Mouse (Mus musculus): ENCODE measurements around the gene Slc16a9.
A peak's percentile ranks its signal among the peaks of the same experiment; 100 is the strongest.

Slc16a9 gene

DNA sequence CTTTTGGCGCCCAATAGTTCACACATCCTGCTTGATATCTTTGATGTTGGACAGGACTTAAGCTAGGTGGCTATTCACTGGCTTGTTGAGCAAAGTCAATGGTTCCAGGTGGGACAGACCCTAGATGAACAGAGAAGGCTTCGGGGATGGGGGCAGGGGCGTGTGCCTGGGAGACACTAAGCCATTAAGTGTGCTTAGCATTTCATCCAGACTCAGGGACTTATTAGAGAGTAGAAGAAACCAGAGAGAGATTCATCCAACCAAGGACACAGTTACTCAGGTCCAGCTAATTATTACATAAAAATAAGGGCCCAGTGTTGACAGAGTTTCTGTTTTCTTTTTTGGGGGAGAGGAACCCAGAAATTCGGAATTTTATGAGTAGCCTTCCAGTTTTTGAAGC lies 5.5 kb downstream of the Slc16a9 start:
- no peak for DNase-seq (ENCODE audit: extremely low spot score, low spot score)

DNA sequence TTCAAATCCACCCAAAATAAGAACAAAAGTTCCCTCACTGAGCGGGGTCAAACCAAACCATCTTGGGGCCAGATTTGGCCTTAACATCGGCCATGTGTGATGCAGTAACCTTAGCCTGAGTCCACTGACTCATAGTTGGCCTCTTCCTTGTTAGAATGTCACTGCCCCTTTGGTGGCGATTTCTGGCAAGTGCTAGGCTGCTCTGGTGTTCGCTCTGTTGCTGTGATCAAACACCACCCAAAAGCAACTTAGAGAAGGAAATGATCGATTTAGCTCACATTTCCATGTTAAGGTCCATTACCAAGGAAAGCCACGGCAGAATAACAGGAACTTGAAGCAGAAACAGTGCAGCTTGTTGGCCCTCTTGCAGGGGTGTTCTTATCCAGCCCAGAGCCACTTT lies 5.9 kb downstream of the Slc16a9 start:
- no peak for DNase-seq (ENCODE audit: extremely low spot score, low spot score)

GRCm38 (mm10) chr10:70254666-70255065 lies 9.8 kb downstream of the Slc16a9 start:
- DNase-seq (ENCODE audit: extremely low spot score, low spot score), result no peak

GRCm38 (mm10) chr10:70255601-70256210 lies 10.8 kb downstream of the Slc16a9 start:
- no peak for DNase-seq (ENCODE audit: extremely low spot score, low spot score)

DNA sequence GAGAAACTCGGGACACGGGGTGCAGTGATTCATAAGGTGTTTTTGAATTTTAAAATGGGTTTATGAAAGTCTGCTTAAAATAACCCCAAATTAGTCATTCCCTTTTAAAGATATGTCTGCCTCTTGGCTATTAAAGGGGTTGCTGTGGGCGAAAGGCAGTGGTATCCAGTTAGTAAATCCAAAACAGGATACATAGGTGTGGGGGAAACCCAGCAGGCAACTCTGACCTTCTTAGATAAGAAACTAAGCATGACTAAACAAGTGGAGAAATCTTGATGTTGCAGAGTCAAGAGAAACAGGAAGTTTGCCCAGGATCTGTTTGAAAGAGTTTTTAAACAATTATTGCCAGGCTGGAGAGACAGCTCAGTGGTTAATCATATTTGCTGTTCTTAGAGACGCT lies 12.1 kb downstream of the Slc16a9 start:
- no peak for DNase-seq (ENCODE audit: extremely low spot score, low spot score)

DNA sequence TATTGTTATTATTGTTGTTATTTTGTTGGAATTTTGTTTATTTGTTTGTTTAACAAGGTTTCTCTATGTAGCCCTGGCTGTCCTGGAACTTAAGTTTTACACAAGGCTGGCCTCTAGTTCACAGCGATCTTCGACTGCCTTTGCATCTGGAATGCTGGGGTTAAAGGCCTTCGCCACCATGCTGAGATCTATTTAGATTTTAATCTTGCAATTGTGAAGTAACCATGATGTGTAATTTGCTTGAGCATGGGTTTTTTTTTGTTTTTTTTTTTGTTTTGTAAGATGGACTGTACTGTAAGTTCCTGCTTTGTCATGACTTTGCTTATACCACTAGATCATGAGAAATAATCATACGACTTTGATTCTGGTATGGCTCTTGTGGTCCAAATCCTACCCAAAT lies 16.0 kb downstream of the Slc16a9 start:
- no peak for DNase-seq (ENCODE audit: extremely low spot score, low spot score)

DNA sequence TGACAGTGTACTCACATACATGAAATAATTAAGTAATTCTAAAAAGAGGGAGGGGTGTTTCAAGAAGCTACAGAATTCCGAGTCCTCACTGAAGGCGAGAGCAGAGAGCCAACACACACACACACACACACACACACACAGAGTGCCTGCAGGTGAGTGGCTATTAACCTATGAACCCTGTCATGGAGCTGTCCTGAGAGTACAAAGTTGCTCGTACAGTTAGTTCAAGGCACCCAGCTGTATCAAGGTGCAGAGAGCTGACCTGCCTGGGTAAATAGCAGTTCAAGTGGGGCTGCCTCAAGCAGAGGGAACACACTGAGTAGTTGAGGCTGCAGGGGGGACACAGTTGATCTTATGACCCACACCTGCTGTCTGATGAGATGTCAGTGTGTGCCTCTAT lies 17.2 kb downstream of the Slc16a9 start:
- no peak for DNase-seq (ENCODE audit: extremely low spot score, low spot score)

- DNase-seq (ENCODE audit: extremely low spot score, low spot score), result no peak
Measured at GRCm38 (mm10) chr10:70263681-70264189, 18.8 kb downstream of the Slc16a9 start.

GRCm38 (mm10) chr10:70264337-70265036 lies 19.6 kb downstream of the Slc16a9 start:
- DNase-seq (ENCODE audit: extremely low spot score, low spot score), result no peak

- DNase-seq (ENCODE audit: extremely low spot score, low spot score), result no peak
Measured at GRCm38 (mm10) chr10:70266501-70266900, 21.6 kb downstream of the Slc16a9 start.

DNA sequence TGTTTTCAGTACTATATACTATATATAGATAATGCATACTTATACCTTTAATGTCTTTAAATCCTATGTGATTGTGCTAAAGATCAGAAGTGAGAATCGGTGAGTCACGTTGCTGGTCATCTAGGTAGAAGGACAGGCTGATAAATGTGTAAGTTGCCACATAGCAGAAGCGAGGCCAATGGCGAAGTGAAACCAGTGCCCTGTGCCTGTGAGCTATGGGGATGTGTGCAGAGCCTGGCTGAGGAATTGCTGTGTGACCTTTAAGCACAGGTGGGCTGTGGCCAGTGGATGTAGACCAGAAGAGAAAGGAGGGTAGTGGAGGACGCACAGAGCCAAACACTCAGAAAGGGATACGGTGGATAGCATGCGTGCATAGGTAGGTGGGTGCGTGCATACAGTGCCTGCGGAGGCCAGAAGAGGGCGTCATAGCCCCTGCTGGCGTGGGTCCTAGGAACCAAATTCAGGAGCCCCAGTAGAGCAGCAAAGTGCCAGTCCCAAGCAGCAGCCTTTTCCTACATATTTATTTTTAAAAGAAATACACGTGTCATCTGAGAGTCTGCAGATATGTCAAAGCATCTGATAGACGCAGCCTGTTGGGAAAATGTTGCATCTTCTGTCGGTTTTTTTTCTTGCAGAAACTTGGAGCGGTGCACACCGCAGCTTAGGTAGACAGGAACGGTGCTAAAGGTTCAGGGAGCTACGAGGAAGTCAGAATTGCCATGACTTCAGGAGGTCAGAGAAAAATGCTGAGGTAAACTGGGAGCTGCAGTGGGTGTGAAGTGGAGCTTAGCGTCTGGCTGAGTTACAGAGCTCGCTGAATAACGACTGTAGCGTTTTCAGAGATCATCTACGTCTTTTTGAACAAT lies 23.9 kb downstream of the Slc16a9 start:
- DNase-seq (ENCODE audit: extremely low spot score, low spot score), result no peak

DNA sequence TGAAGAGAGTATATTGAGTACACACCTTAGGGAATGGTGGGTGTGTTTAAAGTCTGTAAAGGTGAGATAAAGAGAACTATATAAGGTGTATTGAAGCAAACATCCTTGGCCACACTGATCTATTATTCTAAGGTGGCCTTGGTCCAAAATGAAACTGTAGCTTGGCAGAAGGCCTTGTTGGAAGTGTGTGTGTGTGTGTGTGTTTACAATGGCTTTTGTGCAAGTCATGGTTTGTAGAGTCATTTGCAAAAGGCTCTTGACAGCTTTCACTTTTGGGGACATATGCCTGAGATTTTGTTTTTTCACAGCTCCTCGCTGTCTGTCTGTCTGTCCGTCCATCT lies 24.5 kb downstream of the Slc16a9 start:
- no peak for DNase-seq (ENCODE audit: extremely low spot score, low spot score)

DNA sequence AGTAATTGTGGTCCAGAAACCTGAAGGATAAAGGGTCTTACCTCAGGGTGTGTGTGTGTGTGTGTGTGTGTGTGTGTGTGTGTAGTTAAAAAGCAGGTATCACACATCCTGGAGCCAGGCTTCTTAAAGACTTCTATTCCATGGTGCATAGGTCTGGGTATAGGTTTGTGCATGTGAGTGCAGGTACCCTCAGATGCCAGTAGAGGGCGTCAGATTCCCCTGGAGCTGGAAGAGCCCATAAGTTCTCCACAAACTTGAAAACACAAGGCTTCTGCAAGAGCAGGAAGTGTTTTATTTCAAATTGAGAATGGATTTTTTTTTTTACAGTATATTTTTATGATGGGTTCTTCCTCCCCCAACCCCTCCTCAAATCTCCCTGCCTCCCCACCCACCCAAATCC lies 31.8 kb downstream of the Slc16a9 start:
- DNase-seq (ENCODE audit: extremely low spot score, low spot score), result no peak

- DNase-seq (ENCODE audit: extremely low spot score, low spot score), result no peak
Measured at GRCm38 (mm10) chr10:70279349-70279748, 34.4 kb downstream of the Slc16a9 start.

- DNase-seq (ENCODE audit: extremely low spot score, low spot score), result no peak
Measured at GRCm38 (mm10) chr10:70287825-70288235, 42.9 kb downstream of the Slc16a9 start.

- DNase-seq (ENCODE audit: extremely low spot score, low spot score), result no peak
Measured at GRCm38 (mm10) chr10:70288406-70289327, 43.8 kb downstream of the Slc16a9 start.

DNA sequence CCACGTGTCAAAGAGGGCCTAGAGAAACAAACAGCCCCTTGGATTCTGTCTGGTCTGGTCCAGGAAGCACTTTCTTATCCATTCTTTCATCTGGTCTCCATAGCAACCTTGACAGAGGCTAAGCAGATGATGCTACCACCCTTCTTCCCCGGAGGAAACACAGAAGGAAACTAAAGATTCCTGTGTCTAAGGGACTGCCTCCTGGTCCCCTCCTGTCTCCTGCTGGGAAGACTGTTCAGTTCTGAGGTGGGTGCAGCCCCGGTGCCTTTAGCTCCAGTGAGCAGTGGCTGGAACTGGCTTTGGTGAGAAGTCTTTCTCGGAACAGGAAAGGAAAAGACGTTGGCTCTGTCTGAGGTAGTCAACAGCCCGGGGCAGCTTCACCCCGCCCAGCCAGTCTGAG lies 47.1 kb downstream of the Slc16a9 start:
- DNase-seq (ENCODE audit: extremely low spot score, low spot score), result no peak

- DNase-seq (ENCODE audit: extremely low spot score, low spot score), result no peak
Measured at GRCm38 (mm10) chr10:70294094-70294493, 49.2 kb downstream of the Slc16a9 start.

- DNase-seq (ENCODE audit: extremely low spot score, low spot score), result peak; percentile 81
Measured at GRCm38 (mm10) chr10:70296531-70297366, 51.8 kb downstream of the Slc16a9 start.

DNA sequence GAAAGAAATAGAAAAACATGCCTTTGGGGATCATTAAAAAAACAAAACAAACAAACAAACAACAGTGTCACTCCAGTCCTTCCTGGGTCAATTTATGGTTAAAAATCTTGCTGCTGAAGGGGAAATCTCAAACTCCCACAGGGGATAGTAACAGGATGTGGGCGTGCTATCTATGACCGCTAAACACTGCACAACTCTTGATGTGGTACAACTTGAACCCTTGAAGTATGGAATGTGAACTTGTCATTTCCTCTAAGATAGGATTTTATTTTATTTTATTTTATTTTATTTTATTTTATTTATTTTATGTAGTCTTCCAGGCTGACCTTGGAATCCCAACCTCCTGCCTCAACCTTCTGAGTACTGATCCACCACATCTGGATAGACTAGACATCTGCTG lies 54.2 kb downstream of the Slc16a9 start:
- DNase-seq (ENCODE audit: extremely low spot score, low spot score), result no peak
